Mouse (Mus musculus) cerebellum, adult 2 months (tissue): ENCODE data around the gene Itgav.

Source experiments
- CTCF ChIP-seq: fragments of 200-500 bp; IDR thresholded peaks from 2 replicates; pipeline ENCODE4 v1.5.1; 2011; ENCODE audit warnings: low read depth, mild to moderate bottlenecking, control low read depth, low read length, moderate library complexity, borderline replicate concordance; ENCODE audit not compliant: insufficient read depth
- POLR2A ChIP-seq: fragments of 200-500 bp; IDR thresholded peaks from 2 replicates; pipeline ENCODE4 v1.6.1; 2011; ENCODE audit warnings: low read length, control low read depth, borderline replicate concordance; ENCODE audit not compliant: insufficient read depth

DNA sequence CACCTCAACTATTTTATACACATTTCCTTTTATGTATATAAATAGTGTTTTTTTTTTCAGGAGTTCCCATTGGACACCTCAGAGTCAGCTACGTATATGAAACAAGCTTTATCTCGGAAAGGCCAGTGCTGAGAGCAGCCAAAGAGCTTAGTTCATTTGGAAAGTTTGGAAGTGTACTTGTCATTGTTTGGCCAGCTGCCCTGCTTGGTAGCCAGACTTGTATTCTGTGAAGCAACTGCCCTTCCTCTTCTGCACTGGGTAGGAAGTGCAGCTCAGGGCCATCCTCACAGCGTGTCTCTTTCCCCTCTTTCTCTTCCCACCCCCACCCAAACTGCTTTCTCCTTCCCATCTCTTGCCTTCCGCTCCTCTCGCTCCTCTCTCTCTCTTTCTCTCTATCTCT, 5.1 kb downstream of the Itgav start:
- no peak for TF ChIP-seq CTCF
- no peak for TF ChIP-seq POLR2A
